Mouse (Mus musculus) ES-E14 (cell line): Measurements from ENCODE around the gene Parp3. TPM values are rescaled to one million over a fixed set of nuclear protein-coding genes. Genes with fewer than 3 reads are reported as not detected.

ENCODE experiments used
- DNase-seq: peaks from one replicate; pipeline ENCODE4 v3.0.0-alpha.2; 2013; ENCODE audit warnings: low read depth, low spot score
- H3K27ac ChIP-seq: 2 replicates; pipeline ENCODE4 v1.5.1; 2012; ENCODE audit warnings: low read depth, mild to moderate bottlenecking, low read length, moderate library complexity, mixed read lengths; ENCODE audit not compliant: poor library complexity, insufficient read depth, severe bottlenecking
- H3K36me3 ChIP-seq: 2 replicates; pipeline ENCODE4 v1.6.1; 2012; ENCODE audit warnings: mild to moderate bottlenecking, low read length, moderate library complexity, mixed read lengths; ENCODE audit not compliant: control insufficient read depth, poor library complexity, insufficient read depth, severe bottlenecking
- H3K4me1 ChIP-seq, 2 experiments: fragments of 150-350 bp in 1 of 2; sonication (generic) in 1 of 2; 2 replicates each; pipeline ENCODE4 v1.6.1; 2012; ENCODE audit warnings: low read length in 2 of 2, mild to moderate bottlenecking in 1 of 2, mixed read lengths in 1 of 2; ENCODE audit not compliant: control insufficient read depth in 2 of 2, insufficient read depth in 2 of 2, poor library complexity in 1 of 2
- H3K4me3 ChIP-seq, 2 experiments: fragments of 150-350 bp in 1 of 2; sonication (generic) in 1 of 2; 2 replicates each; pipeline ENCODE4 v1.5.1; 2012; ENCODE audit warnings: low read length in 2 of 2, low read depth in 1 of 2, mild to moderate bottlenecking in 1 of 2, mixed read lengths in 1 of 2; ENCODE audit not compliant: insufficient read depth in 1 of 2, poor library complexity in 1 of 2, severe bottlenecking in 1 of 2
- H3K9ac ChIP-seq: 2 replicates; pipeline ENCODE4 v1.6.1; 2012; ENCODE audit warnings: low read depth, mild to moderate bottlenecking, low read length, mixed read lengths; ENCODE audit not compliant: poor library complexity, insufficient read depth, severe bottlenecking
- H3K9me3 ChIP-seq: fragments of 150-350 bp; sonication (generic); 2 replicates; pipeline ENCODE4 v1.6.1; 2012; ENCODE audit warnings: low read depth, mild to moderate bottlenecking, low read length; ENCODE audit not compliant: control insufficient read depth, insufficient read depth
- CHD2 ChIP-seq: IDR thresholded peaks from 2 replicates; pipeline ENCODE4 v1.6.1; 2014; ENCODE audit warnings: mild to moderate bottlenecking, low read depth, low read length, inconsistent platforms
- HCFC1 ChIP-seq: IDR thresholded peaks from 2 replicates; pipeline ENCODE4 v1.6.1; 2012; ENCODE audit warnings: low read length, inconsistent platforms, borderline replicate concordance; ENCODE audit not compliant: insufficient read depth
- MAFK ChIP-seq: IDR thresholded peaks from 2 replicates; pipeline ENCODE4 v1.6.1; 2014; ENCODE audit warnings: mild to moderate bottlenecking, low read depth, low read length, inconsistent platforms; ENCODE audit not compliant: insufficient read depth
- ZC3H11A ChIP-seq: IDR thresholded peaks from 2 replicates; pipeline ENCODE4 v1.6.1; 2012; ENCODE audit warnings: low read depth, mild to moderate bottlenecking, inconsistent platforms, low read length, borderline replicate concordance
- ZNF384 ChIP-seq: IDR thresholded peaks from 2 replicates; pipeline ENCODE4 v1.6.1; 2012; ENCODE audit warnings: low read depth, low read length, inconsistent platforms
- in situ Hi-C, 2 experiments: fragments of 600-800 bp; cut with MboI; formaldehyde crosslinking; loops; one replicate each; pipeline ENCODE4 v1.15.1; 2025; ENCODE audit warnings: low sequenced_read_pairs in 2 of 2, inconsistent platforms in 1 of 2; ENCODE audit not compliant: unreplicated experiment in 2 of 2
- total RNA-seq: library from RNA; depleted of rRNA; stranded (reverse); fragments of 300-350 nt; gene quantifications from 2 replicates; pipeline ENCODE4 v1.2.3, GENCODE M21; 2012

Parp3 gene
- total RNA-seq, 1 experiment: 6.0 TPM

GRCm38 (mm10) chr9:106436566-106436965 is 40.2 kb downstream of the Parp3 start:
- Histone ChIP-seq H3K9me3 (no peaks in the 10 kb centered on the region), H3K4me1 (peaks cover 0 to 13% of the 10 kb centered on the region in 2 experiments; a peak in 2 of 4 replicates), H3K36me3 (peaks cover 33% of the 10 kb centered on the region), H3K4me3 (no peak overlapping the region), H3K9ac (no peak overlapping the region), H3K27ac (no peak overlapping the region)
- no peak for TF ChIP-seq ZC3H11A
- TF ChIP-seq HCFC1: no peak
- TF ChIP-seq ZNF384: no peak
- no peak for TF ChIP-seq CHD2
- no peak for TF ChIP-seq MAFK
- in situ Hi-C loops: no loop called here
- no peak for DNase-seq

GRCm38 (mm10) chr9:106433389-106433788 is 43.4 kb downstream of the Parp3 start:
- Histone ChIP-seq H3K9ac (no peak overlapping the region), H3K4me1 (peaks cover 0 to 13% of the 10 kb centered on the region in 2 experiments; a peak in 2 of 4 replicates), H3K9me3 (no peaks in the 10 kb centered on the region), H3K36me3 (peaks cover 46% of the 10 kb centered on the region), H3K4me3 (no peak overlapping the region), H3K27ac (no peak overlapping the region)
- TF ChIP-seq CHD2 (no peak), ZC3H11A (no peak), HCFC1 (no peak), ZNF384 (no peak), MAFK (no peak)
- DNase-seq: no peak
- in situ Hi-C loops: no loop called here

- no peak for TF ChIP-seq MAFK
- no peak for TF ChIP-seq HCFC1
- TF ChIP-seq CHD2: no peak
- TF ChIP-seq ZC3H11A: no peak
- TF ChIP-seq ZNF384: no peak
- H3K4me1 ChIP-seq: no peaks in the 10 kb centered on the region; a peak in 1 of 4 replicates
- DNase-seq: no peak
- no peaks in the 10 kb centered on the region for H3K9me3 ChIP-seq
- peaks cover 43% of the 10 kb centered on the region for H3K36me3 ChIP-seq
- H3K9ac ChIP-seq: peak overlapping the region; percentile 100
- peak overlapping the region; percentile 81 for H3K27ac ChIP-seq
- in situ Hi-C loops: no loop called here
- H3K4me3 ChIP-seq: peak overlapping the region; percentile 73 to 80
Measured at GRCm38 (mm10) chr9:106430015-106430264, 46.8 kb downstream of the Parp3 start.

GRCm38 (mm10) chr9:106429221-106430014 is 47.3 kb downstream of the Parp3 start, which contains the start of gene Rpl29:
TSS of gene Rpl29 (plus strand) at chr9:106429454.
- Histone ChIP-seq H3K4me3 (peak within 1 kb of the TSS; percentile 73 to 80), H3K9ac (peak within 1 kb of the TSS; percentile 100)

More at GRCm38 (mm10) chr9:106429221-106430014, 47.3 kb downstream of the Parp3 start, which contains the start of gene Rpl29:
- peaks cover 39% of the 10 kb centered on the region for H3K36me3 ChIP-seq
- no peaks in the 10 kb centered on the region; a peak in 1 of 4 replicates for H3K4me1 ChIP-seq
- in situ Hi-C loops: loop anchor here in 1 of 2 experiments (10.0 kb wide), 1 partner anchor 135 kb away; no protein-coding TSS in a partner anchor
- H3K27ac ChIP-seq: peak within 1 kb of the TSS; percentile 81
- TF ChIP-seq CHD2 (peak; percentile 56; the same call in 1 of the 2 replicates), MAFK (no peak), HCFC1 (peak; percentile 83), ZNF384 (no peak), ZC3H11A (no peak)
- peak; percentile 98 for DNase-seq
- no peaks in the 10 kb centered on the region for H3K9me3 ChIP-seq
